Mouse (Mus musculus) lung, embryonic 14.5 days (tissue): Measurements from ENCODE around the gene Tle3. TPM values are rescaled to one million over a fixed set of nuclear protein-coding genes. Genes with fewer than 3 reads are reported as not detected.

Source experiments
- ATAC-seq: fragments of 200-750 bp; cut with Nextera tagmentation; 2 replicates; pipeline ENCODE4 v1.8.0; 2017; ENCODE audit warnings: mild to moderate bottlenecking, moderate TSS enrichment, moderate library complexity; ENCODE audit not compliant: insufficient read depth
- DNase-seq: peaks from one replicate; pipeline ENCODE4 v3.0.0-alpha.2; 2015
- H3K27ac ChIP-seq: fragments of 300-500 bp; sonication (generic); 2 replicates; pipeline ENCODE4 v1.5.1; 2014; ENCODE audit warnings: low read depth, mild to moderate bottlenecking, moderate library complexity
- H3K27me3 ChIP-seq: fragments of 300-500 bp; sonication (generic); 2 replicates; pipeline ENCODE4 v1.6.1; 2014; ENCODE audit warnings: low read length, control low read depth; ENCODE audit not compliant: insufficient read depth
- H3K36me3 ChIP-seq: fragments of 300-500 bp; sonication (generic); 2 replicates; pipeline ENCODE4 v1.6.1; 2014; ENCODE audit warnings: control low read depth; ENCODE audit not compliant: insufficient read depth
- H3K4me1 ChIP-seq: fragments of 300-500 bp; sonication (generic); 2 replicates; pipeline ENCODE4 v1.6.1; 2014; ENCODE audit warnings: antibody characterized with exemption, control low read depth; ENCODE audit not compliant: insufficient read depth
- H3K4me2 ChIP-seq: fragments of 300-500 bp; sonication (generic); 2 replicates; pipeline ENCODE4 v1.6.1; 2014; ENCODE audit warnings: mild to moderate bottlenecking
- H3K4me3 ChIP-seq: fragments of 300-500 bp; sonication (generic); 2 replicates; pipeline ENCODE4 v1.5.1; 2014; ENCODE audit warnings: low read depth, low read length
- H3K9ac ChIP-seq: fragments of 300-500 bp; sonication (generic); 2 replicates; pipeline ENCODE4 v1.6.1; 2014
- H3K9me3 ChIP-seq: fragments of 300-500 bp; sonication (generic); 2 replicates; pipeline ENCODE4 v1.6.1; 2016; ENCODE audit warnings: low read depth, low read length, control low read depth
- CTCF ChIP-seq: IDR thresholded peaks from 2 replicates; pipeline ENCODE4 v1.5.1; 2016; ENCODE audit warnings: antibody characterized with exemption, low read depth
- WGBS: fragments of 180-500 bp; shearing (Covaris S2); extraction: QIAGEN DNeasy Blood & Tissue Kit; methylation state at CpG from one replicate; pipeline ENCODE4 v1.1.7; 2014; 5-methylcytosine and 5-hydroxymethylcytosine counted together
- polyA plus RNA-seq: library from polyadenylated mRNA; unstranded; fragments of >200 nt; fragmentation: Nextera tagmentation; extraction: Ambion mirVana; gene quantifications from 2 replicates; pipeline ENCODE4 v1.2.1, GENCODE M21; 2014

The Tle3 gene
- polyA plus RNA-seq, 1 experiment from 2014 or later: 32.5 TPM

- DNase-seq (no peak), ATAC-seq (no peak)
- no peak overlapping the region for H3K27ac ChIP-seq
- H3K4me2 ChIP-seq: no peak overlapping the region
- peaks cover 77% of the 10 kb centered on the region for H3K36me3 ChIP-seq
- no peak for TF ChIP-seq CTCF
- H3K4me1 ChIP-seq: peaks cover 30% of the 10 kb centered on the region
- H3K27me3 ChIP-seq: peaks cover 4% of the 10 kb centered on the region; the same call in 1 of the 2 replicates
- H3K9ac ChIP-seq: no peak overlapping the region
- H3K4me3 ChIP-seq: no peak overlapping the region
- 61% methylated on average over 8 of the region's 8 CpGs for WGBS
- H3K9me3 ChIP-seq: no peaks in the 10 kb centered on the region
These were observed 10.5 kb downstream of the Tle3 start for GRCm38 (mm10) chr9:61382595-61383186.

GRCm38 (mm10) chr9:61384101-61384500, 11.9 kb downstream of the Tle3 start:
- H3K4me2 ChIP-seq: no peak overlapping the region
- peaks cover 74% of the 10 kb centered on the region for H3K36me3 ChIP-seq
- H3K4me3 ChIP-seq: no peak overlapping the region
- no peak overlapping the region for H3K9ac ChIP-seq
- no peak overlapping the region for H3K27ac ChIP-seq
- H3K4me1 ChIP-seq: peaks cover 31% of the 10 kb centered on the region
- H3K27me3 ChIP-seq: peaks cover 4% of the 10 kb centered on the region; the same call in 1 of the 2 replicates
- DNase-seq (no peak), ATAC-seq (no peak)
- H3K9me3 ChIP-seq: no peaks in the 10 kb centered on the region
- WGBS: 52% methylated on average over 6 of the region's 6 CpGs
- TF ChIP-seq CTCF: no peak

GRCm38 (mm10) chr9:61384646-61385443, 12.7 kb downstream of the Tle3 start:
- no peaks in the 10 kb centered on the region for H3K9me3 ChIP-seq
- peaks cover 74% of the 10 kb centered on the region for H3K36me3 ChIP-seq
- H3K4me1 ChIP-seq: peaks cover 25% of the 10 kb centered on the region
- H3K9ac ChIP-seq: no peak overlapping the region
- no peak for TF ChIP-seq CTCF
- peak overlapping the region; percentile 0; the same call in 1 of the 2 replicates for H3K4me2 ChIP-seq
- peaks cover 4% of the 10 kb centered on the region; the same call in 1 of the 2 replicates for H3K27me3 ChIP-seq
- no peak overlapping the region for H3K27ac ChIP-seq
- no peak overlapping the region for H3K4me3 ChIP-seq
- peak; percentile 36 for DNase-seq
- ATAC-seq: no peak
- 29% methylated on average over 16 of the region's 16 CpGs for WGBS

GRCm38 (mm10) chr9:61385753-61386152, 13.6 kb downstream of the Tle3 start:
- no peaks in the 10 kb centered on the region for H3K9me3 ChIP-seq
- H3K9ac ChIP-seq: no peak overlapping the region
- H3K36me3 ChIP-seq: peaks cover 76% of the 10 kb centered on the region
- H3K4me2 ChIP-seq: no peak overlapping the region
- no peak for DNase-seq
- TF ChIP-seq CTCF: no peak
- H3K27me3 ChIP-seq: peaks cover 4% of the 10 kb centered on the region; the same call in 1 of the 2 replicates
- WGBS: 25% methylated on average over 8 of the region's 8 CpGs
- H3K27ac ChIP-seq: no peak overlapping the region
- H3K4me3 ChIP-seq: no peak overlapping the region
- no peak for ATAC-seq
- H3K4me1 ChIP-seq: peaks cover 20% of the 10 kb centered on the region

GRCm38 (mm10) chr9:61386314-61386713, 14.1 kb downstream of the Tle3 start:
- Histone ChIP-seq H3K27ac (no peak overlapping the region), H3K36me3 (peaks cover 76% of the 10 kb centered on the region), H3K27me3 (peaks cover 4% of the 10 kb centered on the region; the same call in 1 of the 2 replicates), H3K4me3 (no peak overlapping the region), H3K9ac (no peak overlapping the region), H3K9me3 (no peaks in the 10 kb centered on the region), H3K4me2 (no peak overlapping the region), H3K4me1 (peaks cover 18% of the 10 kb centered on the region)
- 74% methylated on average over 2 of the region's 2 CpGs for WGBS
- no peak for TF ChIP-seq CTCF
- no peak for DNase-seq
- no peak for ATAC-seq

GRCm38 (mm10) chr9:61387797-61388196, 15.6 kb downstream of the Tle3 start:
- 76% methylated on average over 5 of the region's 5 CpGs for WGBS
- ATAC-seq (no peak), DNase-seq (no peak)
- no peak overlapping the region for H3K4me3 ChIP-seq
- H3K9ac ChIP-seq: no peak overlapping the region
- peaks cover 18% of the 10 kb centered on the region for H3K4me1 ChIP-seq
- H3K4me2 ChIP-seq: no peak overlapping the region
- peaks cover 4% of the 10 kb centered on the region; the same call in 1 of the 2 replicates for H3K27me3 ChIP-seq
- H3K36me3 ChIP-seq: peaks cover 70% of the 10 kb centered on the region
- no peak for TF ChIP-seq CTCF
- no peaks in the 10 kb centered on the region for H3K9me3 ChIP-seq
- no peak overlapping the region for H3K27ac ChIP-seq

- DNase-seq (no peak), ATAC-seq (no peak)
- H3K4me2 ChIP-seq: no peak overlapping the region
- peaks cover 18% of the 10 kb centered on the region for H3K4me1 ChIP-seq
- H3K9ac ChIP-seq: no peak overlapping the region
- 66% methylated on average over 12 of the region's 12 CpGs for whole genome bisulfite sequencing
- H3K9me3 ChIP-seq: no peaks in the 10 kb centered on the region
- TF ChIP-seq CTCF: no peak
- no peak overlapping the region for H3K4me3 ChIP-seq
- peaks cover 70% of the 10 kb centered on the region for H3K36me3 ChIP-seq
- peaks cover 4% of the 10 kb centered on the region; the same call in 1 of the 2 replicates for H3K27me3 ChIP-seq
- no peak overlapping the region for H3K27ac ChIP-seq
These were observed 16.0 kb downstream of the Tle3 start for GRCm38 (mm10) chr9:61388214-61388613.
